Mouse (Mus musculus) embryonic facial prominence, embryonic 13.5 days (tissue): ENCODE measurements around the gene C1ql1. TPM values are rescaled to one million over a fixed set of nuclear protein-coding genes. Genes with fewer than 3 reads are reported as not detected.

ENCODE experiments used
- ATAC-seq: fragments of 200-750 bp; cut with Nextera tagmentation; 2 replicates; pipeline ENCODE4 v1.8.0; 2017; ENCODE audit warnings: low read depth; ENCODE audit not compliant: insufficient number of reproducible peaks, insufficient read depth, low FRiP score, low TSS enrichment
- H3K27ac ChIP-seq: fragments of 300-500 bp; sonication (generic); 2 replicates; pipeline ENCODE4 v1.5.1; 2015; ENCODE audit warnings: moderate library complexity, mild to moderate bottlenecking, inconsistent platforms
- H3K27me3 ChIP-seq: fragments of 300-500 bp; sonication (generic); 2 replicates; pipeline ENCODE4 v1.6.1; 2015; ENCODE audit warnings: mild to moderate bottlenecking, inconsistent platforms
- H3K36me3 ChIP-seq: fragments of 300-500 bp; sonication (generic); 2 replicates; pipeline ENCODE4 v1.6.1; 2015; ENCODE audit warnings: mild to moderate bottlenecking, inconsistent platforms
- H3K4me1 ChIP-seq: fragments of 300-500 bp; sonication (generic); 2 replicates; pipeline ENCODE4 v1.6.1; 2015; ENCODE audit warnings: inconsistent platforms
- H3K4me2 ChIP-seq: fragments of 300-500 bp; sonication (generic); 2 replicates; pipeline ENCODE4 v1.6.1; 2015; ENCODE audit warnings: moderate library complexity, mild to moderate bottlenecking, inconsistent platforms
- H3K4me3 ChIP-seq: fragments of 300-500 bp; sonication (generic); 2 replicates; pipeline ENCODE4 v1.5.1; 2015; ENCODE audit warnings: mild to moderate bottlenecking, inconsistent platforms
- H3K9ac ChIP-seq: fragments of 300-500 bp; sonication (generic); 2 replicates; pipeline ENCODE4 v1.6.1; 2015; ENCODE audit warnings: mild to moderate bottlenecking, inconsistent platforms
- H3K9me3 ChIP-seq: fragments of 300-500 bp; sonication (generic); 2 replicates; pipeline ENCODE4 v1.6.1; 2016; ENCODE audit warnings: inconsistent platforms
- WGBS: fragments of 180-500 bp; shearing (Covaris S2); methylation state at CpG from one replicate; pipeline ENCODE4 v1.1.7; 2015; ENCODE audit warnings: mixed read lengths; 5-methylcytosine and 5-hydroxymethylcytosine counted together
- polyA plus RNA-seq: library from polyadenylated mRNA; unstranded; fragments of >200 nt; fragmentation: Nextera tagmentation; extraction: Ambion mirVana; gene quantifications from 2 replicates; pipeline ENCODE4 v1.2.1, GENCODE M21; 2015

C1ql1 gene
- 3.4 TPM in 2 replicates for polyA plus RNA-seq

- Histone ChIP-seq H3K4me1 (peaks cover 42% of the 10 kb centered on the region), H3K4me3 (peak within 1 kb of the TSS; percentile 44), H3K9me3 (no peaks in the 10 kb centered on the region), H3K9ac (peak within 1 kb of the TSS; percentile 51), H3K36me3 (no peaks in the 10 kb centered on the region), H3K27ac (no peak within 1 kb of the TSS), H3K4me2 (peak within 1 kb of the TSS; percentile 70), H3K27me3 (peaks cover 99% of the 10 kb centered on the region)
- peak; percentile 79; the same call in 1 of the 2 replicates for ATAC-seq
- WGBS = 1% methylated on average over 64 of the region's 87 CpGs
Measured at GRCm38 (mm10) chr11:102946265-102946991, at the start of gene C1ql1. C1ql1 (minus strand) TSS chr11:102946688.

- Histone ChIP-seq H3K4me1 (peaks cover 16% of the 10 kb centered on the region), H3K4me3 (no peak overlapping the region), H3K36me3 (peaks cover 65% of the 10 kb centered on the region), H3K27me3 (peaks cover 26% of the 10 kb centered on the region), H3K4me2 (no peak overlapping the region), H3K27ac (no peak overlapping the region), H3K9me3 (no peaks in the 10 kb centered on the region), H3K9ac (no peak overlapping the region)
- ATAC-seq = no peak
- WGBS = 87% methylated on average over 18 of the region's 18 CpGs
Measured at GRCm38 (mm10) chr11:102994952-102995351, 48.5 kb upstream of the C1ql1 start.

DNA sequence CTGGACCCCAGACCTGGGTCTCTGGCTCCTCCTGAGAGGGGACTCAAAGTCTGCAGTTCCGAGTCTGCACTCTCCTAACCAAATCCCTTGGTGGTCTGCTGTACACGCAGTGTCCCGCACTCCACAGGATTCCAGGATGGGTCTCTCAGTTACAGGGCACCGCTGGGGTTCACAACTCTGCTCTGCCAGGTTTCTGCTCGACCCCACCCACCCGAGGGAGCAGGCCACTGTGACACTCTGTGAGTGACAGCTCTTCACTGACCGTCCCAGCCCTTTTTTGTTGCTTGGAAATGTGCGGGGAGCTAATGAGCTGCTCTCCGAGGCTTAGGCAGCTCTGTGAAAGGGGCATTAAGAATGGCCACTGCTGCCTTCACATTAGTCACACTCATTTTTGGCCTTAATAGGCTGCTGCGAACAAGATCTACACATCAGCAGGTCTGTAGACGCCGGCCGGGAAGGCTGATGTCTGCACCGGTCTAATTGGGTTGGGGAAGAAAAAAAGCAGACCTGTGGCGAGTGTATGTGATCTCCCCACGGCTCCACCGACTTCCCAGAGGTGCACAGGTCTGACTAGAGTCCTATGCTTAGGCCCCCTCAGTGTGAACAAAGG is 47.0 kb upstream of the C1ql1 start:
- Histone ChIP-seq H3K27ac (no peak overlapping the region; the same call in 1 of the 2 replicates), H3K9ac (no peak overlapping the region), H3K9me3 (no peaks in the 10 kb centered on the region), H3K27me3 (peaks cover 40% of the 10 kb centered on the region), H3K36me3 (peaks cover 50% of the 10 kb centered on the region), H3K4me3 (no peak overlapping the region), H3K4me2 (no peak overlapping the region), H3K4me1 (peaks cover 23% of the 10 kb centered on the region)
- no peak for ATAC-seq
- WGBS = 45% methylated on average over 17 of the region's 17 CpGs

GRCm38 (mm10) chr11:102992940-102993339 is 46.5 kb upstream of the C1ql1 start:
- H3K9ac ChIP-seq = no peak overlapping the region
- no peak overlapping the region for H3K4me3 ChIP-seq
- peaks cover 45% of the 10 kb centered on the region for H3K36me3 ChIP-seq
- no peaks in the 10 kb centered on the region for H3K9me3 ChIP-seq
- ATAC-seq = no peak
- peaks cover 23% of the 10 kb centered on the region for H3K4me1 ChIP-seq
- WGBS = 3% methylated on average over 5 of the region's 5 CpGs
- H3K27ac ChIP-seq = no peak overlapping the region
- H3K27me3 ChIP-seq = peaks cover 45% of the 10 kb centered on the region
- no peak overlapping the region for H3K4me2 ChIP-seq

DNA sequence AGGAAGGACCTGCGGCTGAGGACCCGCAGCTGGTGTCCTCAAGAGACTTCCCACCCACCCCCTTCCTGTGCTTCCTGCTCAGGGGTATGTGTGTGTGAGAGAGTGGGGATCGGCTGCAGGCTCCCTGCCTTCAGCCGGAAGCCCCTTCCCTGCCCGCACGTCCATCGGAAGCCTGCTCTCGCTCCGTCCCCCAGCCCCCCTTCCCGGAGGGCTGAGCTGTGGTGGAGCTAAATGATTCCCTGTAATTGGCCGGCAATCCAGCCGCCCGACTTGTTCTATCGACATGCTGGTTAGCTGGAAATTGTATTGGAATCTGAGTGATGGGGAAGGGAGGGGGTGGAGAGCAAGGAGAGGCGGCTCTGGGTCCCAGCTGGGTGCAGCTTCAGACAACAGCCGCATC is 45.2 kb upstream of the C1ql1 start:
- peak overlapping the region; percentile 57 for H3K4me2 ChIP-seq
- ATAC-seq = no peak; the same call in 1 of the 2 replicates
- peak overlapping the region; percentile 28 for H3K4me3 ChIP-seq
- no peak overlapping the region for H3K27ac ChIP-seq
- peaks cover 33% of the 10 kb centered on the region for H3K36me3 ChIP-seq
- peaks cover 23% of the 10 kb centered on the region for H3K4me1 ChIP-seq
- peaks cover 49% of the 10 kb centered on the region for H3K27me3 ChIP-seq
- no peaks in the 10 kb centered on the region for H3K9me3 ChIP-seq
- 0% methylated on average over 16 of the region's 16 CpGs for whole genome bisulfite sequencing
- H3K9ac ChIP-seq = peak overlapping the region; percentile 46

- Histone ChIP-seq H3K9ac (peak overlapping the region; percentile 69), H3K27me3 (peaks cover 49% of the 10 kb centered on the region), H3K36me3 (peaks cover 19% of the 10 kb centered on the region), H3K4me3 (peak overlapping the region; percentile 44), H3K27ac (no peak overlapping the region), H3K9me3 (no peaks in the 10 kb centered on the region), H3K4me2 (peak overlapping the region; percentile 80), H3K4me1 (peaks cover 23% of the 10 kb centered on the region)
- ATAC-seq = peak; percentile 30; the same call in 1 of the 2 replicates
- WGBS = under 1% methylated on average over 29 of the region's 29 CpGs
Measured at GRCm38 (mm10) chr11:102990152-102990663, 43.7 kb upstream of the C1ql1 start.

DNA sequence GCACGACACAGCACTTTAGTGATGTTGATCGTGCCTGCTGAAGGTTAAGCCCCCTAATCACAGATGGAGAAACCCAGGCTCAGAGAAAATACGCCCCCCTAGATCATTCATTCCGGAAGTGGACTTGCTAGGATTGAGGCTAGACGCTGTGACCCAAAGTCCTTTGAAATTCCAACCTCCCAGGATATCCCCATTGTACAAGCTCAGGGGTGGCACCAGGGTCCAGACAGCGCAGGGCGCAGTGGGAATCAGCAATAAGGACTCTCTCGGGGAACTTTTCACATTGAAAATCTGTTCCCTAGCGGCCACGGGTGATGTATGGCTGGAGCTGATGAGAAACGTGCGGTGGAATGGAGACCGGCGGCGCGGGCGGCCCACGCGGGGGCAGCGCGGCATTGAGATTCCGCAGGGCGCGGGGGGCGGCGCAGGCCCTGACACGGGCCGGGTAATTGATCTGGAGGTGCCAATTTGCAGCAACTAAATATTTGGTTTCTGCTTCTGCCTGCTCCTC is 43.2 kb upstream of the C1ql1 start:
- WGBS = 4% methylated on average over 28 of the region's 28 CpGs
- Histone ChIP-seq H3K27me3 (peaks cover 49% of the 10 kb centered on the region), H3K9ac (peak overlapping the region; percentile 69), H3K9me3 (no peaks in the 10 kb centered on the region), H3K4me3 (peak overlapping the region; percentile 44), H3K27ac (no peak overlapping the region), H3K4me1 (peaks cover 23% of the 10 kb centered on the region), H3K4me2 (peak overlapping the region; percentile 80), H3K36me3 (peaks cover 14% of the 10 kb centered on the region)
- ATAC-seq = no peak

- H3K9me3 ChIP-seq = no peaks in the 10 kb centered on the region
- H3K4me1 ChIP-seq = peaks cover 19% of the 10 kb centered on the region
- 57% methylated on average over 6 of the region's 6 CpGs for WGBS
- no peak overlapping the region for H3K27ac ChIP-seq
- peaks cover 25% of the 10 kb centered on the region for H3K27me3 ChIP-seq
- H3K36me3 ChIP-seq = no peaks in the 10 kb centered on the region
- no peak overlapping the region for H3K4me3 ChIP-seq
- H3K4me2 ChIP-seq = no peak overlapping the region
- ATAC-seq = no peak
- H3K9ac ChIP-seq = no peak overlapping the region
Measured at GRCm38 (mm10) chr11:102985160-102985559, 38.7 kb upstream of the C1ql1 start.

GRCm38 (mm10) chr11:102984615-102985014 is 38.1 kb upstream of the C1ql1 start:
- H3K4me2 ChIP-seq = no peak overlapping the region
- WGBS = 61% methylated on average over 4 of the region's 4 CpGs
- H3K9me3 ChIP-seq = no peaks in the 10 kb centered on the region
- peaks cover 15% of the 10 kb centered on the region; the same call in 1 of the 2 replicates for H3K4me1 ChIP-seq
- H3K36me3 ChIP-seq = no peaks in the 10 kb centered on the region
- no peak overlapping the region for H3K4me3 ChIP-seq
- H3K27ac ChIP-seq = no peak overlapping the region
- no peak for ATAC-seq
- no peak overlapping the region for H3K9ac ChIP-seq
- peaks cover 20% of the 10 kb centered on the region for H3K27me3 ChIP-seq

DNA sequence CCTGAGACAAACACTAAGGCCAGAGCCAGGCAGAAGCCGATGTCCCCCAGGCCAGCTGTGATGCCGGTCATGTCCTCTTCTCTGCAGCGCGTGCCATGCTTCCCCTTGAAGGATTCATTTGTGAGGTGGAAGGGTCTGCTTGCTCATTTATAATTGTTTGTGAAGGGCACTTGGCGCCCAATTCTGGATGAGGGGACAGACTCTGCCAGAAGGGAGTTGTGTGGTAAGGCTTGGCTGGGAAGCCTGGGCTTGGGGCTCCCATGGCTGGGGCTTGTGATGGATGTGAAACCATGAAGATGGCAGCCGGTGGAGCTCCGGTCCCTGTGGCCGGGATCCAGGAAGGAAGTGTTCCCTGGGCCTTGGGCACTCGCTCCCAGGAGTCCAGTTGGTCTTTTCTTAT is 37.6 kb upstream of the C1ql1 start:
- Histone ChIP-seq H3K4me1 (peaks cover 11% of the 10 kb centered on the region; the same call in 1 of the 2 replicates), H3K36me3 (no peaks in the 10 kb centered on the region), H3K4me3 (no peak overlapping the region), H3K27ac (no peak overlapping the region), H3K27me3 (peaks cover 14% of the 10 kb centered on the region), H3K4me2 (no peak overlapping the region), H3K9ac (no peak overlapping the region), H3K9me3 (no peaks in the 10 kb centered on the region)
- 88% methylated on average over 9 of the region's 9 CpGs for WGBS
- no peak for ATAC-seq

DNA sequence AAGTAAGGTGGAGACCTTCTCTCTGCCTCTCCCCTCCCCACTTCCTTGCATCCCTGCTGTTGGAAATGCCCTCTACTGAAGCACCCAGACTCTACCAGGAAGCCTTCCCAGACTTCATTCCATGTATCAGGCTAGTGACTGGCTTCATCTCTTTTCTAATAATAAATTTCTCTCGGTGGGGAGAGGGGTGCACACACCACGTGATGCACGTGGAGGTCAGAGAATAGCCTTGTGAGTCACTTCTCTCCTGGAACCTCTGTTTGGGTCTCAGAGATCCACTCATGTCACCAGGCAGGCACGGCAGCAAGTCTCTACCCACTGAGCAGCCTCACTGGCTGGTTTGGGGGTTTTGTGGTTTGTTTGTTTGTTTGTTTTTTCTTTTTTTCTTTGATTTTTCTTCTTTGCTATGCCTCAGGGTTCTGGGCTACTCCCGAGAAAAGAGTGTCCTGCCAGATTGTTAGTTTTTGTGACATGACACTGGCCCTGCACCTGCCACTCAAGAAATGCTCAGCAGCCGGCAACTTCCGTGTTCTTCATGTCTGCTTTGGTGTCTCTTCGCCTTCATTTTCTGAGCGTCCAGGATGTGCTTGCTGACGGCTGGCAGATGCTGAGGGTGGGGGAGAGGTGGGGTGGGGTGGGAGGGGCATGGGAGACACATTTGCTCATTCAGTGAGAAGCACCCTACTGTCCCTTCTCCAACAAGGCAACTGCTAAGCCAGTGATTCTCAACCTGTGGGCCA is 34.8 kb upstream of the C1ql1 start:
- Histone ChIP-seq H3K9me3 (no peaks in the 10 kb centered on the region), H3K4me3 (no peak overlapping the region), H3K4me1 (peaks cover 11% of the 10 kb centered on the region; the same call in 1 of the 2 replicates), H3K36me3 (no peaks in the 10 kb centered on the region), H3K27me3 (no peaks in the 10 kb centered on the region), H3K9ac (no peak overlapping the region), H3K4me2 (no peak overlapping the region), H3K27ac (no peak overlapping the region)
- ATAC-seq = no peak
- 63% methylated on average over 10 of the region's 10 CpGs for WGBS
